Mouse (Mus musculus) hindbrain, embryonic 14.5 days (tissue): ENCODE measurements at regions not wholly inside any gene's neighbourhood (a gene's known extent, or its start where the extent isn't known, plus 50 kb on each side); places are given as distances from the start of the nearest gene placed in this dataset.

Experiments
- ATAC-seq: fragments of 200-750 bp; cut with Nextera tagmentation; 2 replicates; pipeline ENCODE4 v1.8.0; 2017; ENCODE audit warnings: moderate number of reproducible peaks, mild to moderate bottlenecking, moderate TSS enrichment, moderate library complexity; ENCODE audit not compliant: low FRiP score
- DNase-seq: peaks from one replicate; pipeline ENCODE4 v3.0.0-alpha.2; 2015; ENCODE audit warnings: low spot score
- H3K27ac ChIP-seq: fragments of 300-500 bp; sonication (generic); 2 replicates; pipeline ENCODE4 v1.5.1; 2014; ENCODE audit warnings: mild to moderate bottlenecking, moderate library complexity
- H3K27me3 ChIP-seq: fragments of 300-500 bp; sonication (generic); 2 replicates; pipeline ENCODE4 v1.6.1; 2014; ENCODE audit warnings: mild to moderate bottlenecking, low read length, mixed read lengths; ENCODE audit not compliant: control insufficient read depth, insufficient read depth
- H3K36me3 ChIP-seq: fragments of 300-500 bp; sonication (generic); replicated peaks from 2 replicates; pipeline ENCODE4 v1.6.1; 2014; ENCODE audit not compliant: control insufficient read depth, insufficient read depth
- H3K4me1 ChIP-seq: fragments of 300-500 bp; sonication (generic); replicated peaks from 2 replicates; pipeline ENCODE4 v1.6.1; 2014; ENCODE audit warnings: antibody characterized with exemption, low read length, mixed read lengths; ENCODE audit not compliant: control insufficient read depth, insufficient read depth
- H3K4me2 ChIP-seq: fragments of 300-500 bp; sonication (generic); replicated peaks from 2 replicates; pipeline ENCODE4 v1.6.1; 2014; ENCODE audit warnings: mild to moderate bottlenecking, moderate library complexity
- H3K4me3 ChIP-seq: fragments of 300-500 bp; sonication (generic); replicated peaks from 2 replicates; pipeline ENCODE4 v1.5.1; 2014; ENCODE audit warnings: mild to moderate bottlenecking, low read length
- H3K9ac ChIP-seq: fragments of 300-500 bp; sonication (generic); 2 replicates; pipeline ENCODE4 v1.6.1; 2014
- H3K9me3 ChIP-seq: fragments of 300-500 bp; sonication (generic); 2 replicates; pipeline ENCODE4 v1.6.1; 2016; ENCODE audit warnings: low read length; ENCODE audit not compliant: control insufficient read depth
- WGBS: fragments of 180-500 bp; shearing (Covaris S2); extraction: QIAGEN DNeasy Blood & Tissue Kit; methylation state at CpG from one replicate; pipeline ENCODE4 v1.1.7; 2014; 5-methylcytosine and 5-hydroxymethylcytosine counted together

GRCm38 (mm10) chr16:93189412-93189811 lies 363.5 kb upstream of the Runx1 start:
- Histone ChIP-seq H3K4me2 (no peak overlapping the region), H3K4me3 (no peak overlapping the region), H3K27ac (no peak overlapping the region), H3K4me1 (no peaks in the 10 kb centered on the region), H3K9ac (no peak overlapping the region), H3K36me3 (no peaks in the 10 kb centered on the region), H3K9me3 (no peaks in the 10 kb centered on the region), H3K27me3 (no peaks in the 10 kb centered on the region)
- DNase-seq (no peak), ATAC-seq (no peak)
- WGBS, result 90% methylated on average over 5 of the region's 5 CpGs

- DNase-seq, result no peak
- ATAC-seq, result no peak
- no peaks in the 10 kb centered on the region for H3K27me3 ChIP-seq
- H3K4me3 ChIP-seq, result no peak overlapping the region
- 91% methylated on average over 4 of the region's 4 CpGs for WGBS
- no peak overlapping the region for H3K9ac ChIP-seq
- H3K27ac ChIP-seq, result no peak overlapping the region
- no peaks in the 10 kb centered on the region for H3K36me3 ChIP-seq
- H3K9me3 ChIP-seq, result no peaks in the 10 kb centered on the region
- no peaks in the 10 kb centered on the region for H3K4me1 ChIP-seq
- no peak overlapping the region for H3K4me2 ChIP-seq
Measured at GRCm38 (mm10) chr16:93186554-93186953, 360.6 kb upstream of the Runx1 start.

- ATAC-seq (no peak), DNase-seq (no peak)
- no peak overlapping the region for H3K4me3 ChIP-seq
- no peaks in the 10 kb centered on the region for H3K9me3 ChIP-seq
- no peak overlapping the region for H3K4me2 ChIP-seq
- no peaks in the 10 kb centered on the region for H3K36me3 ChIP-seq
- H3K27ac ChIP-seq, result no peak overlapping the region
- H3K27me3 ChIP-seq, result no peaks in the 10 kb centered on the region
- WGBS, result 91% methylated on average over 3 of the region's 3 CpGs
- no peak overlapping the region for H3K9ac ChIP-seq
- H3K4me1 ChIP-seq, result no peaks in the 10 kb centered on the region
Measured at GRCm38 (mm10) chr16:93182656-93183055, 356.7 kb upstream of the Runx1 start.

- Histone ChIP-seq H3K9ac (no peak overlapping the region), H3K9me3 (no peaks in the 10 kb centered on the region), H3K27ac (no peak overlapping the region), H3K4me2 (no peak overlapping the region), H3K4me1 (no peaks in the 10 kb centered on the region), H3K27me3 (no peaks in the 10 kb centered on the region), H3K36me3 (no peaks in the 10 kb centered on the region), H3K4me3 (no peak overlapping the region)
- ATAC-seq (no peak), DNase-seq (no peak)
- 93% methylated on average over 8 of the region's 8 CpGs for WGBS
Measured at GRCm38 (mm10) chr16:93181497-93181896, 355.5 kb upstream of the Runx1 start.

- no peak overlapping the region for H3K4me3 ChIP-seq
- ATAC-seq, result no peak
- no peaks in the 10 kb centered on the region for H3K27me3 ChIP-seq
- H3K27ac ChIP-seq, result no peak overlapping the region
- H3K9me3 ChIP-seq, result no peaks in the 10 kb centered on the region
- H3K4me1 ChIP-seq, result no peaks in the 10 kb centered on the region
- H3K9ac ChIP-seq, result no peak overlapping the region
- no peak for DNase-seq
- WGBS, result 87% methylated on average over 5 of the region's 5 CpGs
- no peaks in the 10 kb centered on the region for H3K36me3 ChIP-seq
- no peak overlapping the region for H3K4me2 ChIP-seq
Measured at GRCm38 (mm10) chr16:93180213-93180612, 354.3 kb upstream of the Runx1 start.

GRCm38 (mm10) chr16:93166667-93167066 lies 340.7 kb upstream of the Runx1 start:
- no peaks in the 10 kb centered on the region for H3K4me1 ChIP-seq
- WGBS, result 96% methylated on average over 3 of the region's 3 CpGs
- no peak overlapping the region for H3K27ac ChIP-seq
- no peak for ATAC-seq
- DNase-seq, result no peak
- H3K27me3 ChIP-seq, result no peaks in the 10 kb centered on the region
- no peak overlapping the region for H3K4me2 ChIP-seq
- H3K9me3 ChIP-seq, result no peaks in the 10 kb centered on the region
- no peak overlapping the region for H3K4me3 ChIP-seq
- H3K36me3 ChIP-seq, result no peaks in the 10 kb centered on the region
- H3K9ac ChIP-seq, result no peak overlapping the region

- Histone ChIP-seq H3K4me1 (no peaks in the 10 kb centered on the region), H3K4me2 (no peak overlapping the region)
- ATAC-seq, result no peak
Measured at GRCm38 (mm10) chr16:93158526-93159226, 332.7 kb upstream of the Runx1 start.

GRCm38 (mm10) chr16:93153545-93154329 lies 327.8 kb upstream of the Runx1 start:
- WGBS, result 88% methylated on average over 14 of the region's 14 CpGs
- no peaks in the 10 kb centered on the region for H3K9me3 ChIP-seq

More at GRCm38 (mm10) chr16:93158526-93159226, 332.7 kb upstream of the Runx1 start:
- H3K27me3 ChIP-seq, result no peaks in the 10 kb centered on the region
- no peak overlapping the region for H3K27ac ChIP-seq
- 87% methylated on average over 8 of the region's 8 CpGs for WGBS
- DNase-seq, result no peak
- H3K36me3 ChIP-seq, result no peaks in the 10 kb centered on the region
- H3K9ac ChIP-seq, result no peak overlapping the region
- H3K9me3 ChIP-seq, result no peaks in the 10 kb centered on the region
- H3K4me3 ChIP-seq, result no peak overlapping the region

GRCm38 (mm10) chr16:93152765-93153489 lies 327.0 kb upstream of the Runx1 start:
- no peaks in the 10 kb centered on the region for H3K36me3 ChIP-seq
- WGBS, result 58% methylated on average over 14 of the region's 14 CpGs

More at GRCm38 (mm10) chr16:93153545-93154329, 327.8 kb upstream of the Runx1 start:
- Histone ChIP-seq H3K4me1 (no peaks in the 10 kb centered on the region), H3K27me3 (no peaks in the 10 kb centered on the region), H3K4me2 (no peak overlapping the region), H3K36me3 (no peaks in the 10 kb centered on the region), H3K4me3 (no peak overlapping the region), H3K27ac (no peak overlapping the region), H3K9ac (no peak overlapping the region)
- ATAC-seq, result no peak
- DNase-seq, result no peak

More at GRCm38 (mm10) chr16:93152765-93153489, 327.0 kb upstream of the Runx1 start:
- no peak overlapping the region for H3K9ac ChIP-seq
- H3K4me1 ChIP-seq, result no peaks in the 10 kb centered on the region
- no peak overlapping the region for H3K4me2 ChIP-seq
- H3K4me3 ChIP-seq, result no peak overlapping the region
- H3K27ac ChIP-seq, result no peak overlapping the region
- no peaks in the 10 kb centered on the region for H3K27me3 ChIP-seq
- H3K9me3 ChIP-seq, result no peaks in the 10 kb centered on the region
- DNase-seq, result no peak
- no peak for ATAC-seq
